Mouse (Mus musculus) heart, adult 18-20 months (tissue): ENCODE measurements around the gene Olfr1341. TPM values are rescaled to one million over a fixed set of nuclear protein-coding genes. Genes with fewer than 3 reads are reported as not detected.

Experiments
- DNase-seq, 2 experiments: peaks; one replicate each; pipeline ENCODE4 v3.0.0; 2021 to 2022; ENCODE audit warnings: mixed read lengths in 1 of 2
- long read RNA-seq, 2 experiments: library from polyadenylated mRNA; stranded (forward); transcript quantifications; one replicate each; pipeline ENCODE4 v2.0.0; 2021
- total RNA-seq, 2 experiments: library from RNA; stranded (reverse); gene quantifications; 2 replicates each; pipeline ENCODE4 v1.2.3; 2021

The Olfr1341 gene
- not detected for total RNA-seq
- long read RNA-seq, experiment 1: 0 reads
- long read RNA-seq, experiment 2: 0 reads

DNA sequence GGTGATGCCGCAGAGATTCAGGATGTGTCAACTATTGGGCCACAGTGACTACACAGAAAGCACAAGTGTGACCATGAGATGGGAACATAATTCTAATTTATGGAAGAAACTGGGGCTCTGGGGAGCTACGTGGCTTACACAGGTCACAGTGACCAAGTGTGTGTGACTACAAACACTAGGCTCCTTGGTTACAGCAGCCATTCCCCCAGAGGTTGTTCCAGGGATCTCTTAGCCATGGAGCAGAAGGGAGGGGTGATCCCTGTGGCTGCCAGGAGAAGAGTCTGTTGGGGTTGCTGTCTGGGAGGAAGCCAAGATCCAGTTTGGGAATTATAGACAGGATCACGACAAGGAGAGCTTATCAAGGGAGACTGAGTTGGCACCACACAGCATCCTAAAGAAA is at the start of gene Olfr1341:
Gene Olfr1341 (plus strand): TSS at position 301 of the 400 bp plus-strand sequence.
- no peak for DNase-seq

DNA sequence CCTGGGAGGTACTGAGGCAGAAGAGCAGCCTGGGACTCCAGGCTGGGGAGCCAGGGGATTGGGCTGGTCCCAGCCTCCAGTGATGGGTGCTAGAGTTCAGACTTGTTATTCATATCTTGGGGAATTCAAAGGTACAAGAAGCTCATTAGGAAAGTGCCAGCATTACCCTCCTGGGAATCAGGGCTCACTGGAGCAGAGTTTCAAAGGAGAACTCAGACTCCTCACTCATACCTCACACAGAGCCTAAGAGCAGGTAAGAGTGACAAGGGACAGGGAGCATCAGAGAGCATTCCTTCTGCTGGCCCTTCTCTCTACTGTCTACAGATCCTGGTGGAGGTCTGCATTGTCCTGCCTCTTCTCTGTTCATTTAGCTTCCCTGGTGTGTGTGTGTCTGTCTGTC is 44.7 kb upstream of the Olfr1341 start, which contains the start of gene Olfr62:
Gene Olfr62 (plus strand): TSS at position 301 of the 400 bp plus-strand sequence.
- DNase-seq: no peak

DNA sequence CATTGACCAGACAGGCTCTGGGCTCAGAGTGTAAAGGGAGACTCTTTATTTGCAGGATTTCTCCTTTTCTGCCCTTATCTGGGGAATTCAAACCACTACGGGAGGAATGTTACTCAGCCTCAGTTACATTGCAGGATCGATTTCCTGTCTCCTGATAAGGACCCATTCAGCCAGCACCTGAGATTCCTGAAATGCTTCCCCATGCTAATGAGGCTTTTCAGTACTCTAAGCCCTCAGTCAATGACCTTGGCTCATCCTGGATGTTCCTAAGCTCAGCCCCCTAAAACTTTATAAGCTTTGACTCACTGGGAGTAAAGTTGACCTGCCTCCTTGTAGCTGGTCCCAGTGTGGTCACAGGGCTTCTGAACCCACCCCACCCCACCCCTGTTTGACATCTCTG is 16.2 kb upstream of the Olfr1341 start:
- DNase-seq: no peak

DNA sequence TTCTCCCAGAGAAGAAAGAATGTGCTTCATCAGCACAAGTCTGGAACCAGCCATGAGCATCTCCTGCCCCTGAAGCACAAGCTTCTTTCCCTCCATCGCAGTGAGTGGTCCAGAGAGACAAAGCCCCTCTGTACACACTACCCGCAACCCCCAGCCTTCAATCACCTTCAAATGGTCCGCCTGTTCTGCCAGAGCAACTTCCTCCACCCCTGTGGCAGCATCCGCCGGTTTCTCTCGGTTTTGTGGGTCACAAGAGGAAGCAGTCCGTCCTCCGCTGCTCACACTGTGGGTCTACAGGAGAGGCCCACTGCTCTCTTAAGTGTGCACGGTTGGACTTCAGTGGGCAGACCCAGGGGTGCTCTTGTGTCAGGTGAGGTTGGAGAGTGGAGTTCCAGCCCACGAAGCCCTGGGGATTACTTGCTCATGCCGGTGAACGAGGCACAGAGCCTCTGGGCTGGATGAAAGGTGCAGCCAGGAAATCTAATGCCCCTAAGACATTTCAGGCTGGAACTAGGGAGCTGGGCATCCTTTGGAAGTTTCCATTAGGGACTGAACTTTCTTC is 10.8 kb upstream of the Olfr1341 start, which contains the start of gene Olfr1342:
Gene Olfr1342 (minus strand): TSS at position 345 of the 562 bp plus-strand sequence.
- DNase-seq: no peak

DNA sequence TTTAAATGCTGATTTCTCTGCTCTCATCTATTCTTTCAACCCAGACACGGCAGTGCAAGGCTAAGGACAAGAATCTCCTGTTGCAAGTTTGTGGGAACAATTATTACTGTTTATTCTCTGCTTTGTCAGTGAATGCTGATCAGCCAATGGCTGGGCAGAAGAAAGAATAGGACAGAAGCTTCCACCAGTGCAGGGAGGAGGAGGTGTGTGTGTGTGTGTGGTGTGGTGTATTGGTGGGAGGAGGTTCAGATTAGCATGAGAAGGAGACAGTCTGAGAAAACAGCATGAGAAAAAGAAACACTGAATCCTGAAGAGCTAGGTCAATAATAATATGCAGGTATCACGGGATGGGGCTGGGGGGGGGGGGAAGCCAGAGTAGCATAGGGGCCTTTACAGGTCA is 9.5 kb upstream of the Olfr1341 start:
- DNase-seq: no peak

DNA sequence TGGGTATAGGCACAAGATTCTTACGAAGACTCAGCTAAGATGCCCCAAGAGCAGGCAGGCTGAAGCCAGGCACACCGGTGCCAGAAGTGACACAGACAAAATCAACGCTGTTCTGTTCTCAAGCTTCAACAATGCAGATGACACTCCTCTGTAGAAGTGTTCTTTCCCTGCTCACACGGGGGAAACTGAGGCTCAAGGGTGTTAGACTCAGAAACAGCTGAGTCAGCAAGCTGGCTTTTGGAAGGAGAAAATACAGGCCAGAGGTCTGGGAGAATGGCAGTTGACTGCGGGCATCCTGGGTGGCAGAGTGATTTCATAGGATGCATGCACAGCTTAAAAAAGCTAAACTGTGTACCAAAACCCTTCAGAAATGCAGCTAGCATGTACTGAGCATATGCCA is 4.8 kb downstream of the Olfr1341 start:
- no peak for DNase-seq

DNA sequence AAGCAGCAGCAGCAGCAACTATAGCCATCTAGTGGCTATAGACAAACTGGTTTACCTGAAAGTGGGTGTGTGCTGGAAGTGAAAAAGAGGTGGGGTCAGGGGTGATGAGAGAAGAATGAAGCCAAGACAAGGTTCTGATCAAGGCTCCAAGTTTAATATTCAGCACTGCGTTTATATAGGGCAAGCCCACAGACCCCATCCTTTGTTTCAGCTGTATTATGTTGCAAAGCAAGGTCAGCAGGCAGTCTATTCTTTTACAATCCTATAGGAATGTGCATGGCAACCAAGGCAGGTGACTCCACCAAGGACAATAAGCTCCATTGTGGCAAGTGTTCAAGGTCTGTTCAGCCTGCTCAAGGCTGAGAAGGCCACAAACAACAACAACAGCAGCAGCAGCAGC is 8.3 kb downstream of the Olfr1341 start:
- no peak for DNase-seq

DNA sequence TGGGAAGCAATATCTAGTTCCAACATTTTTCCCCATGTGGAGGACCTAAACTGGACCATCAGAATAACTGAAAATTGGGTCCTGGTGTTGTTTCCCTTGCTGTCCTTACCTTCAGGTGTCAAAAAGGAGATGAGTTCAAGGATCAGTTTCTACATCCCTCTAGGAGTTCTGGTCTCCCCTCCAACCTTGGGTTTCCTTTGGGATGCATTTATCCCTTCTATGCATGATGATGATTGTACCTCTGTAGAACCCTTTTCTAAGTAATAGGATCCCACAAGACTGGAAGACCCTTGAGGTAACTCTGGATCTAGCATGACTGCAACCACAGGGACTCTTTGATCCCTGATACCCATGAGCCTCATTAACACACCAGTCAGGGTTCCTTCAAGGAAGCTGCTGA is 16.5 kb downstream of the Olfr1341 start, which contains the start of gene Olfr1340:
Gene Olfr1340 (plus strand): TSS at position 301 of the 400 bp plus-strand sequence.
- DNase-seq: no peak

DNA sequence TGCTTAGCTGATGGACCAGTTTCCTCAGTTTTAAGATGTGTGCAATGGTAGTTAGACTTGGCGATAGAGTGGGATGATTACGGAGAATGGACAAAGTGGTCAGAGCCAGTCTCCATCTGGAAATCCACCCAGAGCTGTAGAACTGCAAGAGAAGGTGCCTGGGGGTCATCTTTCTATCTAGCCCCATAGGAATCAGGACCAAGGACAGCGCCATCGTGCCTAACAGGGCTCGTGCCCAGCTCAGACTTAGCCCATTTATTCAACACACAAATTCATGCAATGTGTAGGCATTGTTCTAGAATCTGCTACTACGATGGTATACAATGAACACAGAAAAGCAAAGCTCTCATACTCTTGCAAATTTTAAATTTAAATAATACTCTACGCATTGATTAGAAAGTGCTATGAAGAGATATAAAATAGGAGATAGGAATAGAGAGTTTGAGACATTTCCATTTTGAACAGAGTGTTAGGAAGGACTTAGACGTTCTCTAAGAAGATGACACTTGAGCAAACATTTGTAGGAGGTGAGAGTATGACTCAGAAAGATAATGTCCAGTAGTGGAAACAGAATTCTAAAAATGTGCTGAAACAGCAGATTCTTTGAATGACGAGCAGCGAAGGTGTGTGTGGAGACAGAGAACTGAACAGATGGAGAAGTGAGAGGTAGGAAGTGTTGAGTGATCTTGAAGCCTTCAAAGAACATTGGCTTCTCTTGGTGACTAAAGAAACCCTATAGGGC is 18.6 kb downstream of the Olfr1341 start:
- DNase-seq: peak in 1 of 2 experiments; percentile 15

DNA sequence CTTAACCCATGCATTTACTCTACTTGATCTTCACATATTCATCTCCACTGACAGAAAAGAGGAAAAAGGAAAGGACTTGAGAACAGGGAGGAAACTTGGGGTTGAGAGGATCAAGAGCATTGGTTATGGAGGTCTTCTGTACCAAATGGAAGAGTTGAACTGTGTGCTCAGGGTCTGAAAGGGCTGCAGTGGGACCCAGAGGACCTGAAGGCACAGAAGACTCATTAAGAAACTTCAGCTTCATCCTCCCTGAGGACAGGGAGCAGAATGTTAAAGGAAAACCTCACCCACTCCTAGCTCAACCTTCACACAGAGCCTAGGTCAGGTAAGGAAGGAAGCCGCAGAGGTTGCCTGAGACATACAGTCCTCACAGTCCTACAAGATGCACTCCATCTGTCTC is 28.6 kb downstream of the Olfr1341 start, which contains the start of gene Olfr1339:
Gene Olfr1339 (plus strand): TSS at position 301 of the 400 bp plus-strand sequence.
- DNase-seq: no peak

DNA sequence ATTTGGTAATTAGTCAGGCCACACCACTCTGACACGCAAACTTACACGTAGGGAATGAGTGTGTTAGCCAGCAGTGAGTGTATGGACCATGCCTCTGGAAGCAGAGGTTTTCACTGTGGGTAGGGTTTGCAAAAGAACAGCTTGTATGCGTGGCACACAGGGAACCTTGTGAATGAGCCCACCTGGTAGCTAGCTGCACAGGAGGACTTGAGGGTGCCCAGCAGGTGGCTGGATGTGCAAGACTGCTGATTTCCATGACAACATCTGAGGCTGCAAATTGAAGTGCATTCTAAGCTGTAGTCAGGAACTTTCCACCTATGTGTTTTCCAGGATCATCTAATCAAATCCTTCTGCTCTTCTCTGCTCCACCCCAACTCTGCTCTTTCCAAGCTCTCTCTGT is 36.3 kb downstream of the Olfr1341 start:
- DNase-seq: no peak

DNA sequence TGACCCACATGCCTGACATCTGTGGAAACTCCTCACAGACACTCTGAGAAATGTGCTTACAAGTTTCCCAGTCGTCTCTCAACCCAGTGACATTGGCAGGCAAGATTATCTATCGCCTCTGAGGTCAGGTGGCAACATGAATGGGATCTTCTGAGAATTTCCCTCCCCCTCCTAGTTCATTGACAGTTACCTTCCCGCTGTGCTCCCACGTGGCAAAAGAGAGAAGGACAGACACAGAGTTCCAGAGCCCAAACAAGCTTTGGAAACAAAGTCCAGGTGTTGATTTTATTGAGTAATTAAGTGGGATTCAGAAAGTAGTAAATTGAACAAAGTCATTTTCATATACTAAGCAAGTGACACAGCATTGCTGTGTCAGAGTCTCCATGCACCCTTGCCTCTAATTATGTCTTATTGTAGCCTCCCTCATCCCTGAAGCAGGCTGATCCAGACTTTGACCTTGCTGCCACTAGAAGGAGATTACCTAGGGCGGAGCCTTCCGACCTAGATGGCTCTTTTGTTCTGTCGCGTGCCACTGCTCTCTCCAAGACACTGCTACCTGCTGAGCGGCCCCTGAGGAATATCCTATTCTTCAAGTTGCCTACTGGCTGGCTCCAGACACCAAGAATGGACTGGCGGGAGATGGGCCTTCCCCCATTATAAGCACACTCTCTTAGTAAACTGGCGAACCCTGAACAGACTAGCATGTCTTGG is 37.8 kb downstream of the Olfr1341 start:
- no peak for DNase-seq

DNA sequence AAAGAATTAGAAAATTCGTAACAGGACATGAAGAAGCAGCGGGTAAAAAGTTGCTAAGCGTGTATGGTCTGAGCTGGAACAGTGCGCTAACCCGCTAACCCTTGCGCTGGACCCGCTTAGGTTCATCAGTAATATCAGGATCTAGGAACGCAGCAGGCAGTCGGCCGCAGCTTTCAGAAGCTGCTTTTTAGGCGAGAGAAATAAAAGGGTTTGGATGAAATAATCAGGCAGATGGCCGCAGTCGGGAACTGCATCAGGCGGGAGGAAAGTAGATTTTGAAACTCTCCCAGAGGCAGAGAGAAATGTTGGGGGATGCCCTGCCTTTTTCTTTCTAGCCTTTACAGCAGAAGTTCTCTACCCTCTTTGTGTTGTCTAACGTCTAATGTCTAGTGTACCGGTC is 38.6 kb downstream of the Olfr1341 start:
- DNase-seq: no peak

DNA sequence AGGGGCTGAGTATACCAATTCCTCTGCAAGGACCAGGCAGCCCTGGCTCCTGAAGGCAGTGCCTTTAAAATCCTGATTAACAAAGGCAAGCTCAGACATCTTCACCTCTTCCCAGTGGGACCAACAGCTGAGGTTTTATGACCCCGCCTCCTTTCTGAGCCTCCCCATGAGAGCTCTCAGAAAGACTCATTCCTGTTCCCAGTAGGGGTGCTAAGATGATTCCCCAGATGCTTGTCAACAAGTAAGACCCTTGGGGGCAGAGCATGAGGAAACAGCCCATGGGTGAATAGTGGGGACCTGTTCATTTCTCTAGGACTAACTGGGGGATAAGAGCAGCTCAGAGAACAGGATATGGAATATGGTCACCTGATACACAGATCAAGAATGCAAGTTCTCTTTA is 55.3 kb downstream of the Olfr1341 start, which contains the start of gene Olfr1338:
Gene Olfr1338 (minus strand): TSS at position 101 of the 400 bp plus-strand sequence.
- no peak for DNase-seq

Other genes with a start within 250 kb of the Olfr1341 start
- under 1 TPM; 0.15 to 0.22 TPM for gene Mpl, start 246.0 kb upstream of the Olfr1341 start, total RNA-seq
- 10 to 100 TPM; 47.5 to 56.8 TPM for gene Tie1, start 213.5 kb upstream of the Olfr1341 start, total RNA-seq
- not detected for gene 2610528J11Rik, start 176.5 kb upstream of the Olfr1341 start, total RNA-seq
- gene Tmem125, start 159.5 kb upstream of the Olfr1341 start, total RNA-seq: not detected
- gene Cfap57, start 82.7 kb upstream of the Olfr1341 start, total RNA-seq: under 1 TPM in 1 of 2 experiments, not detected in 1; 0.15 TPM
- 10 to 100 TPM; 37.0 to 39.2 TPM for gene Ebna1bp2, start 82.7 kb upstream of the Olfr1341 start, total RNA-seq
- not detected for gene Olfr62, start 44.6 kb upstream of the Olfr1341 start, total RNA-seq
- gene Olfr1342, start 10.8 kb upstream of the Olfr1341 start, total RNA-seq: not detected
- gene Olfr1340, start 16.6 kb downstream of the Olfr1341 start, total RNA-seq: not detected
- gene Olfr1339, start 28.7 kb downstream of the Olfr1341 start, total RNA-seq: not detected
- not detected for gene Olfr1338, start 55.2 kb downstream of the Olfr1341 start, total RNA-seq
- not detected for gene Olfr1337, start 79.1 kb downstream of the Olfr1341 start, total RNA-seq
- not detected for gene Olfr1335, start 106.4 kb downstream of the Olfr1341 start, total RNA-seq
- not detected for gene Olfr1333, start 132.8 kb downstream of the Olfr1341 start, total RNA-seq
- gene Olfr1331, start 161.1 kb downstream of the Olfr1341 start, total RNA-seq: not detected
- not detected for gene Olfr1330, start 185.1 kb downstream of the Olfr1341 start, total RNA-seq
- not detected for gene Olfr1329, start 213.9 kb downstream of the Olfr1341 start, total RNA-seq
- not detected for gene Olfr1328, start 235.1 kb downstream of the Olfr1341 start, total RNA-seq